Mouse (Mus musculus): ENCODE data around the gene C2cd4b.

The C2cd4b gene

DNA sequence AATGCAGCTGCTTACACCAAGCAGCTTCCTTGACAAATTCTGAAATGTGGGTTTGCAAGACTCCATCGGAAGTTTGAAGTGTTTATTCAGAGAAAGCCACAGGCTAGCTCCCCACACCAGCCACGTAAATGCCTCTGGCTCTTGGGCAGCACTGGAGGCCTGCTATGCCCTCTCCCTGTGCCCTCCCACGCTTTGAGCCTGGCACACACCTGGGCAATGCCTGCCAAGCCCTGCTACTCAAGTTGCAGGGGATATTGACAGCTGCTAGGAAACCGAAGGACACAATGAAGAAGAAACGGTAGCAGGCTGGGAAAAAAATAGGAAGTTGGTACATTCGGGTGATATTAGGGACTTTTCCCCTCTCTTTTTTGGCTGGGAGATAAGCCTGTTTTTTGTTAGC lies 15.0 kb downstream of the C2cd4b start:
- DNase-seq, result no peak

DNA sequence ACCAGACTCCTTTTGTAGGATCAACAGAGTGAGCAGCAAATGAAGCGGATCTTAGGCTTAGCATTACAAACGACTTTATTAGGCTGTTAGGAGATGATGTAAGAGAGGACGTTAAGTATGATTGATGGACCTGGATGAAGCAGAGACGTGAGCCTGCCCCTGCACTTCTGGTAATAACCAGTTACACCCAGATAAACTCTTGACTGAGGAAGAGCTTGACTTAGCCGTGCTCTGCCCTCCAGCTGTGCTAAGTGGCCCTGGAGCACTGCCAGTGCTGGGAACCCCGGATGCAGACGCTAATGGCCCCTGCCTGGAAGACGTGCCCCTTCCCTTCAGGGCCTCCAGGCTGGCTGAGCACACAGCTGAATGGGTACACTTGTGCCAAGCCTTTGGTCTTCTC lies 19.3 kb downstream of the C2cd4b start:
- no peak for DNase-seq

DNA sequence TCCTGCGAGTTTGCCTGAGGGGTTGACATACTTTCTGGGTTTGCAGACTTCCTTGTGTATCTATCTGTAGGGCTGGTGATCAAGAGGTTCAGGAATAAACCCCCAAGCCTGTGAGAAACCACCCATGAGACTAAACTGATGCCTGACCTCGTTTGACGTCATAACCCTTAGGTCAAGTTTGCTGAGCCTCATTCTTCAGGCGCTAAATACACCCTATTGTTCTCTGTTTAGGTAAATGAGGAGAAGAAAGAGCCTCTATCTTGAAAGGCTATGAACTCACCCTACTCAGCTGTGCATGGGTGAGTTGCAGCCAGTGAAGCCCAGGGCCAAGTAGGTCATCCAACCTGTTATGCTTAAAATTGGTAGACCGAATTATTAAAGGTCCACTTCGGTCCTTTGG lies 23.5 kb downstream of the C2cd4b start:
- DNase-seq, result no peak

DNA sequence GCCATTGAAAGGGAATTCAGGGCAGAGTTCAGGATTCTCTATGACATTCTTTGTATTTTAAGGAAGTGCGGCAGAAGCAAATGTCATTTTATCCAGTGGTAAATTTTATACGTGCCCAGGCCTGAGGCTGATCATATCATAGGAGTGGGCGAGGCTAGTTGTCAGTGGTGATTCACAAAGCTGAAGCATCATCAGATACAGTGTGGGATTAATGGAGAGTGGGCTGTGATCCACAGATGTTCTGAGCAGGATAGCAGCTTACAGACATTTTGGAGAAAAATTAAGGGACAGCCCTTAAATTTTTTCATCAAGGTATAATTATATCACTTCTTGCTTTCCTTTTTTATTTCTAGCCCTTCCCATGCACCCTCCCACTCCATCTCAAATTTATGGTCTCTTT lies 24.2 kb downstream of the C2cd4b start:
- no peak for DNase-seq

DNA sequence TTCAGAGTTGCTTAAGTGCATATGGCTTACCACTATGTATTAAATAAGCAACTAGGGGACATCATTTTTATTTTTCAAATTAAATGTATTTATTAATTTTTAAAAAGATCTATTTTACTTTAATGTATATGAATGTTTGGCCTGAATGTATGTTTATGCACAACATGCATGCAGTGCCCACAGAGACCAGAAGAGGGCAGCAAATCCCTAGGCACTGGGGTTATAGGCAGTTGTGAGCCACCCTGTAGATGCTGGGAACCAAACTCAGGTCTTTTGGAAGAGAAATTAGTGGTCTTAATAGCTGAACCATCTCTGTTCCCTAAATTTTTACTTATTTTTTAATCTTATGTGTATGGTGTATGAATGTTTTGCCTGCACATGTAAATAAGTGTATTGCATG lies 24.7 kb downstream of the C2cd4b start:
- peak in 1 of 2 experiments; percentile 23 for DNase-seq

DNA sequence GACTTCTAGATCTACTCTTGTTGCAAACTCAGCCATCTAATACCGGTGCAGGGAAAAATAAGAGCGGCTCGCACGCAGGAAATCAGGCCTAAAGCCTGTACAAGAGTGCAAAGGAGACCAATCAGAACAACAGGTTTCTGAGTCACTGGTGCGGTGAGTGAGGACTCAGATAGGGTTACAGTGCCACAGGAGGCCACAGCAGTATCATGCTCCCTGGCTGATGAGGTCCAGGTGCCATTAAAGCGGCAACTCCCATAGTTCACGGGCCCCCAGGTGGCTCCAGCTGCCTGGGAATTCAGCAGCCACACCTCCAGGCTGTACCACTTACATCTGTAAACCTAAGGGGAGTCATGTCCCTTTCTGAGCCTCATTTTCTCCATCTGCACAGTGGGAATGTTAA lies 27.1 kb downstream of the C2cd4b start:
- DNase-seq, result no peak

DNA sequence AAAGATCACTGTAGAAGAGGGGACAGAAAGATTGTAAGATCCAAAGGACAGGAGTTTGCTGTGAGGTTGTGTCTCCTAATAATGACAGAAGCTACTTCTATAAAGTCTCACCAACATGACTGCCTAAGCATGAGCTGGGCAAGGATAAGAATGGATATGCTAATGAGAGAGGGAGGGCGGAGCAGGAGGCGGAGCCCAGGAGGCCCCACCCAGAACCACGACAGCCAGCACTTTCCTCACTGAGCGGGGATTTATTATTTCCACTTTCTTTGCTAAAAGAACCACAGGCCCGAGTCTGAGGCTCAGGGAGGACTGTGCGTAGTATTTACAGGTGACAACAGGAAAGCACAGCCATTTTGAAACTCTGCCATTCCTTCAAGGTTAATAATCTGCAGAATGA lies 28.4 kb downstream of the C2cd4b start:
- DNase-seq, result no peak

DNA sequence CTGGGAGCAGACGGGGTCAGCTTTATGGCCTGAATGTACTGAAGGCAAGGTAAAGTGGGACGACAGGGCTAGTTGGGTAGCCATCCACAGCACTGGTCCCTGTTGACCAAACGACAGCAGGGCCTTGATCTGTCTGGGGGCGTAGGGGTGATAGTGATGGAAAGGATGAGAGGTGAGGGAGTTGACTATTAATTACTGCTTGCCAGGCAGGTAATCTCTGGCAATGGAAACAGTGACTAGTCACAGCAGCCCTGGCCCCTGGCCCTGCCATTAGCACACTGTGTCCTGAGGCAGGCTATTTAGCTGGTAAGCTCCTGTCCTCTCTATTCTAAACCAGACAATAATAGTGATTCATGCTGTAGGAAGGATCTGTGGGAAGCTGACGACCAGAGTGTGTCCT lies 33.2 kb downstream of the C2cd4b start:
- no peak for DNase-seq

DNA sequence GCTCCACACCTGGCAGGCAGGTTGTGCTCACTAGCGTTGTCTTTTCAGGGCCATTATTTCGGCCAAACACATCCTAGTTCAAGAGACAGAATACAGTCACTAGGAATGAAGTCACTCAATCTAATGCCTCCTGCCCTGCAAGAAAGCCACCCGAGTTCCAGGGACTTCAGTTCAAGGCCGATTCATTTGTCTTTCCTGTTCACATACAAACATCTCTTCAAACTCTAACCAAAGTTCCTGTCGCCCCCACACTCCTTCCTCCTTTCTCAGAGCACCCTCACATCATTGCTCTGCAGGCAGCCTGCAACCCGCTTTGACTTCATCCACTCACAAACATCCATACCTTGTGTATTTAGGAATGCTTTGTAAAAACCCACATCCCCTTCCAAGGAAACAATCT lies 34.3 kb downstream of the C2cd4b start:
- no peak for DNase-seq

DNA sequence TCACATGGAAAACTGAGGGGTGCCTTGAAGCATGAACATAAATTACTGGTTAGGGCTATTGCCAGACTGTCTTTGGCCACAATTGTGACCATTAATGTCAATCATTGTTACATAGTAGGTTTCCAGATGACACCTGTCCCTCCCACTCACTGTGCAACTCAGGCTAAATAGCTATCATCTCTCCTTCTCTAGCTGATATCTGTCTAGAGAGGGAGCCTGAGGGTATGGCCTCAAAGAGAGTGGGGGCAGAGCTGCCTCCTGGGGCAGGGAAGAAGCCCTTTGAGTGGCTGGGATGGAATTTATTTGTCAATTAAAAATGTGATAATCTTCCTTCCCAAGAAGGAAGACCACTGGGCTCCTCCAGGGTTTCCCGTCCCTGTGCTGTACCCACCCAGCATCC lies 35.0 kb downstream of the C2cd4b start:
- DNase-seq, result no peak

DNA sequence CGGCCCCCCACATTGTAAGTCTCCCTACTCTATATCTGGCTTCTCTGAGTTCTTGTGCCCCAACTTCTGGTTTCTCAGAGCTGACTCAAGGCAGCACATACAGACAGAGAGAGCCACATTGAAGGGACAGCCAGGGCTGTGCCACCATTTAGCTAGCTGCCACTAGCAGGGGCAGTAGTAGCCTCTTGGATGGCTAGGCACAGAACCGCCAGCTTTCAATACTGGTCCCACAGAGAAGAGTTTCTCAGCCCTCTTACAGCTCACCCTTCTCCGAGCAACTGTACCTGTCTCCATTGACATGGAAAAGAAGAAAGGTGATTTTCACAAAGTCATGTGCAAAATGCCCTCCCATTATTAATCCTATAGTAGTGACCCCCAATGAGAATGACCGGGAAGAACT lies 35.4 kb downstream of the C2cd4b start:
- no peak for DNase-seq

DNA sequence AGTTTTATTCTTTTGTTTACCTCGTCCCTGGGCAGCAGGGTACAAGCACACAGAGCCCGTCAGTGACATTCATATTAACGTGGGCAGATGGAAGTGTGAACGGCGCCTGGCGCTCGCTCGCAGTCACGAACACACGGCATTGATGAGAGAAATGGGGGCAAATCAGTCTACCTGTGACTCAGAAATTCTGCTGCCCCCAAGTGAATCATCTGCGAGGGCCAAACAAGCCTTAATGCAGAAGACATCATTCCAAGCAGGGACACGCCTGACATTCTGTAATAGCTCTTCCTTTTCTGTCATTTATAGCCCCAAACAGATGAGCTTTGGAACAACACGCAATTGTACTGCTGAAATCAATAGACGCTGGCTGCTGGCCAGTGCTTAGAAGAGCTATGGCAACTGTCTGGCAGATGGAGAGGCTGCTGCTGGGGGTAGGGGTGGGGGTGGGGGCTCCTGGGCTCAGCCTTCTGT lies 36.0 kb downstream of the C2cd4b start:
- peak; percentile 10 to 28 for DNase-seq

DNA sequence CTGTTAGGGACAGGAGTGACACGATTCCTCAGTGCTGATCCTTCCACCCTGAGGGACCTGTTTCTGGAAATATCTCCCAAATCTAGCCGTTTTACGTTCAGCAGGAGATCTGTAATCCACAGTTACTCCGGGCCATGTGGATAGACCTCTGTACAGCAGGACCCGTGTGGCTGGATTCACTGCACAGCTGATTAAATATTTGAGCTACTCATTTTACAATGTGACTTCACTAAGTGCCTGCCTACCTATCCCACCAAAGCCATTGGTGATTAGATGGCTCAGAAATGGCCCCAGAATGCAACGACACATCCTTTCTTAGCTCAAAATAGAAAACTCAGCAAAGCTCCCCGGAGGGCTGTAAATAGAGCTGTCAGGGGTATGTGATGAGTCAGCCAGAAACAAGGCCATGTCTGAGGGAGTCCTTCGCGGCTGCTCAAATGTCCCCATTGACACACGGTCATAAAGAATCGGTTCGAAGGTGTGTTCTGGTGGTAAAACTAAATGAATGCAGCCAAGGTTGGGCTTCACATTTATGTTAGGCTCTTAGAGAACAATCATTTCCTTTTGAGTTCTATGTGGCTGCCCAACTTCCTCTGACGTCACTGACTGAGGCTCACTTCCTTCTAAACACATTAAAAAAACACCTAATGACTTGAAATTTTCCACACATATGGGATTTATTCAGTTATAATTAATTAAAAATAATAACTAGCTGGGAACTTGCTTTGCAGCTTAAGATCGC lies 40.0 kb downstream of the C2cd4b start:
- no peak for DNase-seq

DNA sequence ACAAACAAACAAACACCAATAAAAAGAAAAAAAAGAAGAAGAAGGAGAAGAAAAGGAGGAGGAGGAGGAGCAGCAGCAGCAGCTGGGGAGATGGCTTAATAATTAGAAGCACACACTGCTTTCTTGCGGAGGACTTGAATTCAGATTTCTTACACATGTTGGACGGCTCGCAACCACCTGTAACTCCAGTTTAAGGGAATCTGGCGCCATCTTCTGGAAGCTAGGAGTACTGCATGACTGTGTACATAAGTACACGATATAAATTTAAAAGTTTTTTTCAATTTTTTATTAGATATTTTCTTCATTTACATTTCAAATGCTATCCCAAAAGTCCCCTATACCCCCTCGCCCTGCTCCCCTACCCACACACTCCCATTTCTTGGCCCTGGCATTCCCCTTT lies 43.0 kb downstream of the C2cd4b start:
- DNase-seq, result peak; percentile 37 to 78

DNA sequence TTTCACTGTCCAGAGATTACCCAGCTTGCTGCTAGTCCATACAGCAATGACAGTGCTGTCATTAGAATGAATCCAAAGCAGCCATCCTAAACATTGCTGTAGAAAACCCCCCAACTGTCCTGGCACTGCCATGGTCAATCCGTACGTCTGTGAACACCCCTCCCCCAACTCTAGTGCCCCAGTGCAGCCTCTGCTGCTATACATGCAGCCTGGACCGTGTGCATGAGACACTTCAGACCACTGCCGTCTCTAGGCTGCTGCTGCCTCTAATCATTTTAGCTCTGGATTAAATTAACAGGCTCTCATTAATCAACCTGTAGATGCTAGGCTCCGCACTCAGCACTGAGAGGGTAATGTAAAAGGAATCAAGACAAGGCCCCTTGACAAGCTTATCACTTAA lies 47.8 kb downstream of the C2cd4b start:
- no peak for DNase-seq

DNA sequence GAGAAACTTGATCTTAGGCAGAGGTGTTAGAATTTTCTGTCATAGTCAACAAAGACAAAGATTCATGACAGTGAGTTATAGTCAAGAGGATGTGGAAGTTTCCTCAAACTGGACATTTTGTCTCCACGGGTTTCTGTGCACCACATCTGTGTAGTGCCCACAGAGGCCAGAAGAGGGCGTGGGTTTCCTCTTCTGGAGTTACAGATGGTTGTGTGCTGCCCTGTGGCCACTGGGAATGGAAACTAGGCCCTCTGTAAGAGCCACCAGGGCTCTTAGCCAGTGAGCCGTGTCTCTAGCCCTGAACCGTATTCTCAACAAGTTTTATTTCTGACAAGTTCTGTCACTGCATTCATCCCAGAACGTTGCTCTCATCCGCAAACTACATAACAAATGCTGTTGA lies 51.3 kb downstream of the C2cd4b start:
- DNase-seq, result no peak

Data from cerebellum, postnatal 25 days (tissue).